Mouse (Mus musculus) forebrain, embryonic 13.5 days (tissue): ENCODE data around the gene Wif1. TPM values are rescaled to one million over a fixed set of nuclear protein-coding genes. Genes with fewer than 3 reads are reported as not detected.

Source experiments
- ATAC-seq: fragments of 200-750 bp; cut with Nextera tagmentation; 2 replicates; pipeline ENCODE4 v1.8.0; 2017
- H3K27ac ChIP-seq: fragments of 300-500 bp; sonication (generic); 2 replicates; pipeline ENCODE4 v1.5.1; 2015; ENCODE audit warnings: inconsistent platforms, mild to moderate bottlenecking, moderate library complexity
- H3K27me3 ChIP-seq: fragments of 300-500 bp; sonication (generic); 2 replicates; pipeline ENCODE4 v1.6.1; 2015; ENCODE audit warnings: mild to moderate bottlenecking, inconsistent platforms
- H3K36me3 ChIP-seq: fragments of 300-500 bp; sonication (generic); 2 replicates; pipeline ENCODE4 v1.6.1; 2015; ENCODE audit warnings: mild to moderate bottlenecking, inconsistent platforms; ENCODE audit not compliant: poor library complexity, severe bottlenecking
- H3K4me1 ChIP-seq: fragments of 300-500 bp; sonication (generic); 2 replicates; pipeline ENCODE4 v1.6.1; 2015; ENCODE audit warnings: inconsistent platforms
- H3K4me2 ChIP-seq: fragments of 300-500 bp; sonication (generic); 2 replicates; pipeline ENCODE4 v1.6.1; 2015; ENCODE audit warnings: inconsistent platforms, mild to moderate bottlenecking, moderate library complexity
- H3K4me3 ChIP-seq: fragments of 300-500 bp; sonication (generic); 2 replicates; pipeline ENCODE4 v1.5.1; 2015; ENCODE audit warnings: mild to moderate bottlenecking, inconsistent platforms
- H3K9ac ChIP-seq: fragments of 300-500 bp; sonication (generic); 2 replicates; pipeline ENCODE4 v1.6.1; 2015; ENCODE audit warnings: mild to moderate bottlenecking, inconsistent platforms
- H3K9me3 ChIP-seq: fragments of 300-500 bp; sonication (generic); replicated peaks from 2 replicates; pipeline ENCODE4 v1.6.1; 2016; ENCODE audit warnings: inconsistent platforms
- WGBS: fragments of 180-500 bp; shearing (Covaris S2); methylation state at CpG from one replicate; pipeline ENCODE4 v1.1.7; 2015; 5-methylcytosine and 5-hydroxymethylcytosine counted together
- polyA plus RNA-seq: library from polyadenylated mRNA; unstranded; fragments of >200 nt; fragmentation: Nextera tagmentation; extraction: Ambion mirVana; gene quantifications from 2 replicates; pipeline ENCODE4 v1.2.1, GENCODE M21; 2015

Wif1 gene
- polyA plus RNA-seq, 1 experiment from 2014 or later, result 4.5 TPM

GRCm38 (mm10) chr10:121129000-121129925 lies 95.5 kb downstream of the Wif1 start:
- WGBS, result 56% methylated on average over 20 of the region's 20 CpGs
- Histone ChIP-seq H3K27me3 (no peaks in the 10 kb centered on the region), H3K4me3 (no peak overlapping the region), H3K9ac (no peak overlapping the region), H3K4me2 (no peak overlapping the region), H3K27ac (no peak overlapping the region), H3K9me3 (no peaks in the 10 kb centered on the region), H3K4me1 (no peaks in the 10 kb centered on the region), H3K36me3 (no peaks in the 10 kb centered on the region)
- no peak for ATAC-seq

Other genes with a start within 250 kb of the Wif1 start
- 3.1 and 3.5 TPM in 2 replicates for gene Msrb3, start 134.9 kb upstream of the Wif1 start, polyA plus RNA-seq
- 3.0 and 3.5 TPM in 2 replicates for gene Lemd3, start 54.6 kb upstream of the Wif1 start, polyA plus RNA-seq